ENCODE assay signal across 9 mouse cellular contexts in the genomic region with DNA sequence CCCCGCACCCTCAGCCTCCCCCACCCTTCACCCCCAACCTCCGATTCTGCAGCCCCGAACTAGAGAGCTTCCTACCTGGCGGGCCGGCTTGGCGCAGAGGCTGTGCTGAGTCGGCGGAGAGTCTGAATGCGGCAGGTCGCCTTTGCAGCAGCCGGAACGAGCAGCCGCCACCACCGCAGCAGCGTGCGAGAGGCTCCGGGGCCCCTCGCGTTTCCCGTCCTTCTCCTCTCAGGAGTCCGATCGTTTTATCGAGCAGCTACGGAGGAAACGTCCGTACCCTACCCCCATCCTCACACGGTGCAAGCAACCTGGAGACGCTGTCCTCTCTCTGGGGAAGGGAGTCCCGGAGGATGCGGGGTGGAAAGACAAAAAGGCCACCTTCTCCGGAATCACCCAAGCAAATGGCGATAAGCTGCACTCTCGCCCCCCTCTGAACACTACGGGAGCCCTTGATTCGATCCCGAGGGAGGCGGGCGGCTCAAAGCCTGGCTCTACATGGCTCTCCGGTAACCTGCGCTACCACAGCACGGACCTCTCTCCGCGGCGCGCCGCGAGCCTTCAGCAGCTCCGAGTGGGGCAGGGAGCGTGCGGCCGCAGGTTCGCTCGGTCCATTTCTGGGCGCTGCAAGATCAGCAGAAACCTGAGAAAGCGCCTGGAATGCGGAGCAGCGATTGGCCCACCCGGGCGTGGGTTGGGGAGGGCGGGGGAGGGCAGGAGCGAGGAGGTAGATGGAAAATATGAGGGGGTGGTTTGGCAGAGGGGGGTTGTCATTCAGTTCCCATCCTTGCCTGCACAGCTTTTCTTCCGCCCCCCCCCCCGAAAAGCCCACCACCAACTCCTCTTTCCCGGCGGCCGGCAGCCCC. TPM values are rescaled to one million over a fixed set of nuclear protein-coding genes. Genes with fewer than 3 reads are reported as not detected.
DNase-seq lines count a peak whose midpoint lies in the region; ATAC-seq and TF ChIP-seq lines count a peak whose summit lies in the region.
"Had no signal": no experiment of that assay in that cellular context is flagged by ENCODE, and none has a peak within 500 bp of the region (broad histone marks: within the 10 kb centered on the region; RNA-seq: fewer than 3 reads in every experiment).

No protein-coding gene starts in this region.

- H3K9ac ChIP-seq in lung, embryonic 16.5 days (ENCODE audit: low read length), result peak overlapping the region; percentile 32; the same call in 1 of the 2 replicates
- H3K9ac ChIP-seq in liver, embryonic 14.5 days (replicated peaks), result no peak overlapping the region

- WGBS in lung, embryonic 16.5 days, result under 1% methylated on average over 62 of the region's 66 CpGs
- under 1% methylated on average over 63 of the region's 66 CpGs for WGBS in liver, embryonic 14.5 days (ENCODE audit: insufficient replicate concordance)

- no peak for DNase-seq in lung, postnatal 36 days
- peak; percentile 85 for DNase-seq in cerebellum, adult 9-10 months
- peak; percentile 43 to 57 for DNase-seq in kidney, postnatal 4 days
- DNase-seq in liver, embryonic 14.5 days (ENCODE audit: low read depth in 3 of 3, low spot score in 3 of 3), result no peak
- DNase-seq in right cerebral cortex, postnatal 36 days (ENCODE audit: low spot score in 2 of 2), result peak; percentile 58 to 61

- no peaks in the 10 kb centered on the region for H3K36me3 ChIP-seq in lung, embryonic 16.5 days (ENCODE audit: control insufficient read depth, insufficient read depth, low read length)
- H3K36me3 ChIP-seq in liver, embryonic 14.5 days (replicated peaks; ENCODE audit: control insufficient read depth, insufficient read depth, low read depth), result no peaks in the 10 kb centered on the region

- peak overlapping the region; percentile 57 for H3K4me2 ChIP-seq in lung, embryonic 16.5 days (ENCODE audit: low read depth, low read length)
- H3K4me2 ChIP-seq in liver, embryonic 14.5 days (ENCODE audit: low read depth), result peak overlapping the region; percentile 29

- peak overlapping the region; percentile 50 for H3K4me3 ChIP-seq in lung, embryonic 16.5 days (ENCODE audit: low read length)
- H3K4me3 ChIP-seq in liver, embryonic 14.5 days (ENCODE audit: insufficient read depth in 1 of 2, low read depth in 2 of 2, low read length in 2 of 2), result peak overlapping the region; percentile 12 to 36; a peak in 1 of 4 replicates
- H3K4me3 ChIP-seq: myocyte had no signal

- H3K27me3 ChIP-seq in lung, embryonic 16.5 days (ENCODE audit: control insufficient read depth, insufficient read depth, low read depth, low read length), result peaks cover 67% of the 10 kb centered on the region
- H3K27me3 ChIP-seq in liver, embryonic 14.5 days (ENCODE audit: control insufficient read depth, insufficient read depth, low read length), result peaks cover 54% of the 10 kb centered on the region

- ATAC-seq in lung, embryonic 16.5 days (ENCODE audit: low read depth), result peak; percentile 56
- peak; percentile 58 for ATAC-seq in frontal cortex, adult (ENCODE audit: low TSS enrichment)
- no peak for ATAC-seq in liver, embryonic 14.5 days (ENCODE audit: insufficient read depth)
- ATAC-seq in erythroid progenitor cell, adult 5-6 weeks (replicated peaks; ENCODE audit: low FRiP score, poor library complexity, severe bottlenecking), result no peak

- H3K9me3 ChIP-seq in lung, embryonic 16.5 days (ENCODE audit: control insufficient read depth, low read length), result no peaks in the 10 kb centered on the region
- no peaks in the 10 kb centered on the region for H3K9me3 ChIP-seq in liver, embryonic 14.5 days (ENCODE audit: control insufficient read depth, low read length)

- no peak overlapping the region for H3K27ac ChIP-seq in lung, embryonic 16.5 days (ENCODE audit: low read length)
- no peak overlapping the region for H3K27ac ChIP-seq in liver, embryonic 14.5 days

- H3K4me1 ChIP-seq in lung, embryonic 16.5 days (replicated peaks; ENCODE audit: control insufficient read depth, insufficient read depth, low read length), result peaks cover 31% of the 10 kb centered on the region
- no peaks in the 10 kb centered on the region for H3K4me1 ChIP-seq in liver, embryonic 14.5 days (replicated peaks; ENCODE audit: control insufficient read depth in 2 of 2, insufficient read depth in 2 of 2, low read length in 1 of 2)

- no peak for TF ChIP-seq CTCF in liver, embryonic 14.5 days (IDR thresholded peaks at IDR 0.05; ENCODE audit: low read depth)

- TF ChIP-seq EP300 in liver, embryonic 14.5 days (IDR thresholded peaks at IDR 0.05; ENCODE audit: low read depth), result no peak

RNA-seq across cellular contexts. Expression of a gene that starts 1.8 kb away (rescaled TPM):
- polyA plus RNA-seq in lung, embryonic 16.5 days (2015; fragmentation: Nextera tagmentation; extraction: Ambion mirVana), result 0.11 and 0.14 TPM in 2 replicates
- not detected in 2 replicates for polyA plus RNA-seq in liver, embryonic 14.5 days (2012; rRNA removed)
- polyA plus RNA-seq in liver, embryonic 14.5 days (2014; fragmentation: Nextera tagmentation; extraction: Ambion mirVana), result not detected in 2 replicates
- total RNA-seq in erythroid progenitor cell, adult 5-6 weeks (2015; ENCODE audit: low replicate concordance), result not detected in 2 replicates
- not detected in 2 replicates for total RNA-seq in erythroid progenitor cell, adult 5-6 weeks (2017; ENCODE audit: low replicate concordance)
- polyA plus RNA-seq: myocyte had no signal

Comparison
In these comparisons a context has a peak if more than half of its experiments do, and no peak if none do; other contexts are left out.
1. ATAC-seq: peak in lung, embryonic 16.5 days (single experiment) and frontal cortex, adult (single experiment); none in liver, embryonic 14.5 days (single experiment) and erythroid progenitor cell, adult 5-6 weeks (single experiment).
2. DNase-seq: peak in cerebellum, adult 9-10 months (single experiment), kidney, postnatal 4 days (2 of 2) and right cerebral cortex, postnatal 36 days (2 of 2); none in lung, postnatal 36 days (single experiment) and liver, embryonic 14.5 days (0 of 3).